Mouse (Mus musculus) testis, postnatal 14 days (tissue): ENCODE results near the gene Manba.
"Not testable (repeated sequence)": the region's sequence is repeated elsewhere in the genome, so short reads cannot be mapped to it uniquely, and the experiment has no call there.

Source experiments
- DNase-seq: peaks from one replicate; pipeline ENCODE4 v3.0.0; 2021; ENCODE audit warnings: low spot score

Gene Manba

DNA sequence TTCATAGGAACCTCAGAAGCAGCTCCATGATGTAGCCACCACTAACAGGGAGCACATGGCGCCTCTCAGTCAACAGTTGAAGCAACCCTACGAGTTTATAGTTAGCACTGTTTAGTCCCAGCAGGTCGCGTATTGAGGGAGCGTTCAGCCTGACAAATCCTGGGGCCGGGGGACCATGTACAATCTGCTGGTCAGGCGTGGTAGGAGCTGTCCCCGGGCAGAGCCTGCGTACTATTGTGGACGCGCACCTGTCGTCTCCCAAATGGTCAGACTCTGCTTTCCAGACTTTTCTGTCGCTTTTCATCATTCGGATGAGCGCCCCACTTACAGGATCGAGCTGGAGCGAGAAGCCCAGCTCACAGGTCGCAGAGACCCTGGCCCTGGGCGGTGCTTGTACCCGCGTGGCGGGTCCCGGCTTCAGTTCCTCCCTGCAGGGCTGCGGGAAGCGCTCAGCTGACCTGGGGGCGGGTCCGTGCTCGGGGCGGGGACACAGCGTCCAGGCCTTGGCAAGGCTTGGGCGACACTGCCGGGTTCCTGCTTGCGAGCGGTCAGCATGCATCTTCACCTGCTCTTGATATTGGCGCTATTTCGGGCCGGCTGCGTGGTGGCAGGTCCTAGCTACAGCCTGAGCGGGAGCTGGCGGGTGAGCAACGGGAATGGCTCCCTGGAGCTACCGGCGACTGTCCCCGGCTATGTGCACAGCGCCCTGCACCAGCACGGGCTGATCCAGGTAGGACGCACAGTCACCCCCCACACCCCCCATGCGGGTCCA, at the start of gene Manba:
TSS of gene Manba (plus strand) at position 484 of the 772 bp plus-strand sequence.
- peak; percentile 45 for DNase-seq

DNA sequence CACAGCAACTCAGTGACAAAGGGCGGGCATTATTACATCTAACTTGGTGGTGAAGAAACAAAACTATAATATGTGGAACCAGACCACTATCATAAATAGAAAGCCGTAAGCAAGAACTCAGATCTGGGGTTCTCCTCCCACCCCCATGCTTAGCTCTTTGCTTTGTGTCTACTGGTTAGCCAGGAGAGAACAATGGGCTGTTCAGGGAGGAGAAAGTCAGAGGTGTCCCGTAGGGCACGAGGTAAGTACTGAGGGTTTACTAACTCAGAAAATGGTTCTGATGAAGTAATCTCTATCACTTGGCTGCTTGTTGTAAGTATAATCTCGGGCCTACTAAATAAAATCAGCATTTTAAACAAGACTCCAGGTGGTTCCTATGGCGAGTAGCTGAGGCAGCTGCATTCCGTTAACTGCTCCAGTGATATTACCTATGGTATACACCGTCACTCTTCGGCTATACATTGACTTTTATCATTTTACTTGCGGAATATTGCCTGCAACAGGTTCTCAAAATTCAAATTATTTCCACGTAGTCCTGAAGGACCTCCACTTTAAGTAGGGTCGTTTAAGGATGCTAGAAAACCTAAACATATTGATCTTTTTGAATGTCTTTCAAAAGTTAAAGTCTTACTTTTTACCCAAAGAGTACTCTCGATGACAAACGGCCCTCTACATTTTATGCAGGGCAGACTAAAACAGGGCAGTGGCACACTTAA, 48.4 kb upstream of the Manba start:
- DNase-seq = no peak

DNA sequence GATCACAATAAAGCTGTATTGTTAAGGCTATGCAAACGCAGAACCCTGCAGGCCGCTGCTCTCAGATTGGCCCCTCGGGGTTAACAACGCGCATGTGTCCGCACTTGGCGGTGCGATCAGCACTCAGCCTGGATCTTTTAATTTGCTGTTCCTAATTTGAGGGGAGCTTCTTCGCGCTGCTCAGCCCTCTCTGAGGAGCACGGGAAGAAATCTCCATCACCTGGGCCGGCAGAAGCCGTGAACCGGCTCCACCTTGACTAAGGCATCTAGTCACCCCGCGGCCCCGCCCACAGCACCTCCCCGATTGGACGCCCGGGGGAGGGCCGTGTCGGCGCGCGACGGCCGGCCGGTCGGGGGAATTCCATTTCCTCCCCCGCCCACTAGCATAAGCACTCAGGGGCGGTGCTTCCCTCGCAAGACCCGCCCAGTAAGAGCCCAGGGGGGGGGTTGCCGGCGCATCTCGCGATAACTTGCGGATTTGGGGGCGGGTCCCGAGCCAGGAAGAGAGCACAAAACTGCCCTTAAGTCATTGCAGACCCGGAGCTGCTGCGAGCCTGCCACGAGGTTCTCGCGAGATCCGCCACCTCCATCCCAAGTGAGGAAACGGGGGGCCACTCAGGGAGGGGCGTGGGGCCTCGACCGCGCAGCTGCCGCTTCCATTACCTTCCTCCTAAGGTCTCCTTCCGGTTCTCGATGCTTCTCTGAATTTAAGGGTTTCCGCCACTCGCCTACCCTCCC, 47.5 kb upstream of the Manba start, which contains the start of gene Ube2d3:
TSS of gene Ube2d3 (plus strand) at position 392 of the 738 bp plus-strand sequence.
- peak; percentile 100 for DNase-seq

DNA sequence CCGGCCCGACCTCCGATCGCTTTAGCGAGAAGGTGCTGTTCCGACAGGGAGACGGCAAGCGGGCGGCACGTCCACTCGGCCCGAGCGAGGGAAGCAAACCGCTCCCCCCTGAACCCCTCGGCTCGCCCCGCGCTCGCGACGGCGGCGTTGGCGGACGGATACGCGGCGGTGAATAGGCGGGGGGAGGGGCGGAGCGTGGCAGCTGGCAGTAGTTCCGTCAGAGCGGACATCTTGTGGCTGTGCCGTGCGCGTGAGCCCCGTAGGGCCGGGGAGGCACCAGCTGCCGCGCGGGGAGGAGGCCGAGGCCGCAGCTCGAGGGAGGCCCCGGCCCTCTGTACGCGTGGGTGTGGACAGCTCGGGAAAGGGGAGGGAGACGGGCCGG, 46.9 kb upstream of the Manba start:
- peak; percentile 95 for DNase-seq

DNA sequence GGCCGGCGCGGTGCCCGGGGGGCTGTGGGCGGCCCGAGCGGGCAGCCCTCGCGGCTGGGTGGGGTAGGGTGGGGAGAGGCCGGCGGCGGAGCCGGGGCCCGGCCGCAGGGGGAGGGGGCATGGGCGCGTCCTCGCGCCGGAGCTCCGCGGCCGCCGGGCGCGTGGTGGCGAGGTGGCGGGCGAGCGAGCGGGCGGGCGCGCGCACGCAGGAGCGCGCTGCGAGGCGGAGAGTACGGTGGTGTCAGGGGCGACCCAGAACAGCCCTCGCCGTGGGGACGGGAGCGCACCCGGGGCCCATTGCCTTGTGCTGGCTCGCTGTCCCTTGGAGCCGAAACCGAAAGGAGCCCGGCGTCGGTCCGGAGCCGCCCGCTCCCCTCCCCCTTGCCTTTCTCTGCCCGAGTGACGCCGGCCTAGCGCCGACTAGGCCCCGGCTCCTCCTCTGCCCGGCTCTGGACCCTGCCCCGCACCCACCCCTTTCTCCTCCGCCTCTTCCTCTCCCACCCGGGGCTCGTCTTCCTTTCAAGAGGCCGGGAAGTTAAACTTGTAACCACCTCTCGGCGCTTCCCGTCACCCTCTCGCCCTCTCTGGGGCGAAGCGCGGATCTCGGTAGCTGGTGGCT, 46.4 kb upstream of the Manba start:
- DNase-seq = peak; percentile 86

DNA sequence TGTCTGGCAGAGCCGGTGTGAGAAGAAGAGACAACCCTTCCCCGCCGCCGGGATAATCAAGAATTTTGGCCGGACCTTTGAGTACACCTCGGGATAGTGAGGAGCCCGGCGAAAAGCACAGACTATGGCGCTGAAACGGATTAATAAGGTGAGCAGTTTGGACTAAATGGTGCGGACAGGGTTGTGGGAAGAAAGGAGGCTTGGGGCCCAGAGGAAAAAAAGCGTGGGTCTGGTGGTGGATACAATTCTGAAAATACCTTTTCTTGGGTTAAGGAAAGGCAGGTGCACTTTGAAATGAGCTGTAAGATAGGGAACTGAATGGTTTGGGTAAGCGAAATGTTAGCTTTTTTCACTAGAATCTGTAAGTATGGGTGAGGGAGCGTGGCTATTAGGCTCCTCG, 45.8 kb upstream of the Manba start:
- DNase-seq = no peak

DNA sequence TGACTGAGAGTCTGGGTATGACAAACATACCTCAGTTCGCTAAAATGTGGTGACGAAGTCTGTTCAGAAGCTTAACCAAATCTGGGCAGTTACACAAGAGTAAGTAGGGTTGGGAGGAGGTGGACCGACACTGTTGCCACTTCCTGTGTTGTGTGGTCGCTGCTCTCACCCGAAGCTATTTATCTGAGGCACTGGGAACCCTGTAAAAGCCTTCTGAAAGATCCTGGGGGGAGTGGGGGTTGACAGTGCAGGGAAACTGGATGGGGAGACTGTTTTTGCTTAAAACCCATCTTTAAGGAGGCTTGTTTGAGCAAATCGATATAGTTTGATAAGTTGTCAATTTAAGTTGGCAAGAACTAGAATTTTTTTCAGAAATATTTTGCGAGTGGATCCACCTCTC, 45.2 kb upstream of the Manba start:
- peak; percentile 27 for DNase-seq

DNA sequence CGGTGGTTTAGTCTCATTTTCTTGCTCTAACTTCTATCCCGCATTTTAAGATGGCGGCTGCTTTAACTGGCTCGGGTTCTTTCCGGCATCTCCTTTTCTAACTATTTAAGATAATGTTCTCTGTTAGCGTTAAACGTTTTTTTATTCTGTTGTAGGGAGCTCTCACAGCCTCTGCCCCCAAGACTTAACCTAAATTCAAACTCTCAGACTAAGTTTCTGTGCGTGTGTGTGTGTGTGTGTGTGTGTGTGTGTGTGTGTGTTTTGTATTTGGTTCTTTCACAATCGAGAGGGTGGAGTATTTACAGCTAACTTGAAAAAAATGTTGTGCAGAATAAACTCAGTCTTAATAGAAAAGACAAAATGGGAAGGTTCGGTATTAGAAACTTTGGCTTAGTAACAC, 44.8 kb upstream of the Manba start:
- no peak for DNase-seq

DNA sequence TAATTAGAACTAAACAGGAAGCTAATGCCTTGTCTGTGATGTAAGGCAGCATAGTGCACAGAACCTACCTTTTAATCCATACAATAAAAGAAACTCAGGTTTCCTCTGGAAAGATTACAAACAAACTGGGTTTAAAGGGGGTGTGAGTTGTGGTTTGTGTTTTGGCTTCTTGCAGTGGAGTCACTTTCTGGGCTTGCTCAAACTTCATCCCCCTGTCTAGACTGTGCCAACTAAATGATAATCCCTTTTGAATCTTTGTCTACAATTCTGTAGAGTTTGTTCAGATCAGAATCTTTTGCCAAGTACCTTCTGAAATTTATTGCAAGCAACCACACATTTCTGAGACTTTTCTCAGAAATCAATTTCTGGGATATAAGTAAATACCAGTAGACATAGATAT, 40.5 kb upstream of the Manba start:
- no peak for DNase-seq

DNA sequence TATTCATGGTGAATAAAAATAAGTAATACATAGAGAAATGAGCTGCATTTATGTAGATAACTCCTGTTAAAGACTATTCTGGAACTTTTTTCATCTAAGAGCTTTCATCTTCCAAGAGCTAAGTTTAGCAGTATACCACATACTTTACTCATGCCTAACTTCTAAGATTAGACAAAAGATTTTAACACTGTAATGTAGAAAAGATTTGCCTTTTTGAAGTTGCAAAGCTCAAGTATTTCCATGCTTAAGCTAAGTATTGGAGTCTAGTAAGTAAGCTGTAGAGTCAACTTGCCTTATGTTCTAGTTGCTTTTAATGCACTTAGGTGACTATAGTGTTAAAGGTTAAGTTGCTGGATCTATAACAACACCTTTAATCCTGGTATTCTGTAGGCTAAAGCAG, 26.4 kb upstream of the Manba start:
- no peak for DNase-seq

DNA sequence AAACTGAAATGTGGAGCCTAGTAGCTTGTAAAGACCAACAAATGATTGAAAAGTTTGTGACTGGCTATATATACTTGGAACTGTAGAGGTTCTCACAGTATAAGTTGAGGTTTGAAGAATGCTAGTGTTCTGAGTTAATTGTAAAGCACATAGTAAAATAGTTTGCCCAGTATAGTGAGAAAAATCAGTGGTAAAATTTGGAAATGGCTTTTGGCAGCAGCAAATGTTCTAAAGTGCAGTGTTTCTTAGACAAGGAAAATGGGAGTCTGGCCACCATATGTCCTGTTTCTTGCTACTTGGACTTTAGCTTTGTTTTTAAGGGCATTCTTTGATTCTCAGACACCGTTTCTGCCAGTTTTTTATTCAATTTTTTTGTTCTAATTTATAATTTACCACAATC, 17.0 kb upstream of the Manba start:
- no peak for DNase-seq

DNA sequence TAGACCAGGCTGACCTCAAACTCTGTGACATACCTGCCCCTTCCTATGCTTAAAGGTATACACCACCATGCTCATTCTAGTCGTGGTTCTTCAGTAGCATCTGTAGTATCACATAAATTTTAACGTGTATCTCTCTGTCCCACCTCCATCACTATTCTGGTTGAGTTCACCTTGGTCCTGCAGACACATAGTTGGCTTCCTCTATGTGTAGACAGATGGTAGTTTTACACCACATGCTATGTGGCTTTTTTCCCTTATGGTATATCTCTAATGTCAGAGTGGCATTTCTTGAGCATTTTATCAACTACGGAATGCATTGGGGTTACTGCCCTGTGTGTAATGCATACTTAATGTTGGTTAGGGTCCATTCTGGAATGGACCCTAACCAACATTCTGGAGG, 16.3 kb upstream of the Manba start:
- DNase-seq = no peak

DNA sequence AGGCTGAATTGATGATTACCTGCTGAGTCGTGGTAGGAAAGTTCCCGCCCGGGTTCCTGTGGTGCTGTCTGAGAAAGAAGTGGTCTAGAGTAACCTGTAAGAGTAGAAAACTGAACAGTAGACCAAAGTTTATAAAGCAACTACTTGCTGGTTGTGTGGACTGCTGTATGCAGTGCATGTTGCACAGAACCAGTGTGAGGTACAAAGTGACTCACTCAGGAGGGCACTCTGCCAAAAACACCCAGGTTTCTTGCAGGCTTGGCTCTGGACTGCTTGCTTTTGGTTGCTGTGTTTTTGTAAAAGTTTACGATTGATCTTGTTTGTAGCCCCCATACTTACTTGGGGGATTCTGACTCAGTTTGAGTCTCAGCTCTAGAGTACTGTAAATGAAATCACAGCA, 15.4 kb upstream of the Manba start:
- DNase-seq = peak; percentile 41

DNA sequence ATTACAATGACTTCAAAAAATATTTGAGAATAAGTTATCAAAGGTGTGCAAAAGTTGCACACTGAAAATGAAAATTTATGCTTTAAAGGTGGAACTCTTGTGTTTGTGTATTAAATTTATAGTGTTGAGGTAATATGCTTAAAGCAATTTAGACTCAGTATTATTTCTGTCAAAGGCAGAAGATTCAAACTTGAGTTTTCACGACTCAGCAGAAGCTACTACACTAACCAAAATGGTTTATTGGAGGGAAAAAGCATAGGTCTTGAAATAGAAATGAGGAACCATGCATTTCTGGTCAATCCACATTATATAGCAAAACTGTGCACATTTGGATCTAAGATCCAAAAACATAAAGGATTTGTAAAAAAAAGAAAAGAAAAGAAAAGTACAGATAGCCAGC, 14.6 kb upstream of the Manba start:
- DNase-seq = no peak

DNA sequence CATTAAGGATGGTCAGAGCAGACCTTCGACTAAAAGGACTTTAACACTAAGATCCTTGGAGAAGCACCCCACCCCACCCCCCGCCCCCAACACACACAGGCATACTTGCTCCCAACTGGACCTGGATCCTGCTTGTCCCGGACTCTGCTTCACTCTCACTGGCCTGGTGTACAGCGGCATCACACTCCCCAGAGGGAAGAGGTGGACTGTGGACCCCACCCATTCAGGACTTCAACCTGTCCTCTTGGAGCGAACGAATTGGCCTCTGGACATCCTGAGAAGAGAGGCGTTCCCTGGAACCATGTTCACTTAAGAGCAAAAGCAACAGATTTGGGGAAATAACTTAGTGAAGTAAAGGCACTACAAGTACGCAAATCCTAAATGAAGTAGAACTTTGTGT, 10.4 kb upstream of the Manba start:
- no peak for DNase-seq

DNA sequence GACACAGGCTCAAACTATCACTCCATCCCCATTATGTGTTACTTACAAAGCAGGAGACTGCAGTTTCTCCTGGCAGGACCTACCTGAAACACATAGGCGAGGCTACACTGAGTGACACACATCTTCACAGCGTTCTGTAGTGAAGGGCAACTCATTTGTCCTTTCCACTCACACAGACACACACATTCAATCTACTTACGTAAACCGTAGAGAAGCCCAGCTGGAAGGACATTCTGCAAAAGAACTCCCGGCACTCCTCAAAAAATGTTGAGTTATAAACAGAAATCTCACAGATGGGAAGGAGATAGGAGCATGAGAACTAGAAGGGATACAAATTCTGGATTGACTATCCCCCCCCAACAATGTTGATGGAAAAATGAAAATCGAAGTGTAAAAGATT, 9.1 kb upstream of the Manba start:
- DNase-seq = no peak

DNA sequence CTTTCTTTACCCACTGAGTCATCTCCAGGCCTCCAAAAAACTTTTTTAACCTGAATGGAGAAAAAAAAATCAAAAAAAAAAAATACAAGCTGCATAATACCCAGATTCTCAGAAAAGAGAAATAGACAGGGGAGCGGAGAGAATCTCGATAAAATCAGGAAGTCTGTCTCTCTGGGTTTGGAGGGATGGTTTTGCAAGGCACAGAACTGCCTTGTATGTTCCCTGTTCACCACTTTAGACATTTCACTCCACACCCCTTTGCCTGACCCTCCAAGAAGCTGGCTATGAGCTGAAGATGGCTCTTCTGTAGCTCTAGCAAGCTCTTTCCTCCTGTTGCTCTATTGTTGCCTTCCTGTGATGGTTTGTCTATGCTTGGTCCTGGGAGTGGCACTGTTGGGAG, 8.4 kb upstream of the Manba start:
- no peak for DNase-seq

DNA sequence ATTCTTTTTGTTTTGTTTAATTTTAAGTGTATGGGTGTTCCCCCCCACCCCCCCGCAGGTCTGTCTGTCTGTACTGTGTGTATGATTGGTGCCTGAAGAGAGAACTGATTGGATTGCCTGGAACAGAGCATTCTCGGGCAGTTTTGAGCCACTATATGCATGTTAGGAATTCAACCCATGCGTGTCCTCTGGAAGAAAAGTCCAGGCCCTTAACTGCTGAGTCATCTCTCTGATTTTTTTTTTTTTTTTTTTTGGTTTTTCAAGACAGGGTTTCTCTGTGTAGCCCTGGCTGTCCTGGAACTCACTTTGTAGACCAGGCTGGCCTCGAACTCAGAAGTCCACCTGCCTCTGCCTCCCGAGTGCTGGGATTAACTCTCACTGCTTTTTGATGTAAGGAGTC, 6.3 kb upstream of the Manba start:
- DNase-seq = not testable (repeated sequence)

DNA sequence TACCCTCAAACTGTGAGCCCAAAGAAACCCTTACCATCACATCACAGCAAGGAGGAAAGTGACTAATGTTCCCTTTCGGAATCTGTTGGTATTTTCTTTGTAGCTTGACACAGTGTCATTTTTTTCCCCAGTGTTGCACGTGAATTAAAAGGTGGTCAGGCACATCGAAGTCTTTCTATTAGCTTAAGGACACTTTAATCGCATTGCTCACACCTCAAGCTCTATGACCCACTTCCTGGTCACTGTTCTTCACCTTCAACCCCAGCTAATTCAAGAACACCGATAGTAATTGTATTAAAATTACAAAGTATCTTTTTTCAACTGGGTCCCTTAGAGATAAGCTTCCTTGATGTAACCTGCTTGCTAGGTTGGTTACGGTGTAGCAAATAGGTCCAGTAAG, 4.6 kb upstream of the Manba start:
- DNase-seq = no peak

DNA sequence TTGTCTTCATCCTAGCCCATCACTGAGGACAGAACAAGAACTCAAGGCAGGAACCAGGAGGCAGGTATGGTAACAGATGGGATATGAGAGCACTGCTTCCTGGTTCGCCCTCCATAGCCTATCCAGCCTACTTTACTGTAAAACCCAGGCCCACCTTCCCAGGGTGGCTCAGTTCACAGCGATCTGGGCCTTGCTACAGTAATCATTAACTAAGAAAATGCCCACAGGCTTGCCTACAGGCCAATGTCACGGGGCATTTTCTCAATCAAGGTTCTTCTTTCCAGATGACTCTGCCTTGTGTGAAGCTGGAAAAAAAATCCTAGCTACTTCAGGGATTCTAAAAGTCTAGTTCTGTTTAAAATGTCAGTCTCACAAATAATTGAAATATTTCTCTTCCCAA, 3.8 kb upstream of the Manba start:
- DNase-seq = no peak

DNA sequence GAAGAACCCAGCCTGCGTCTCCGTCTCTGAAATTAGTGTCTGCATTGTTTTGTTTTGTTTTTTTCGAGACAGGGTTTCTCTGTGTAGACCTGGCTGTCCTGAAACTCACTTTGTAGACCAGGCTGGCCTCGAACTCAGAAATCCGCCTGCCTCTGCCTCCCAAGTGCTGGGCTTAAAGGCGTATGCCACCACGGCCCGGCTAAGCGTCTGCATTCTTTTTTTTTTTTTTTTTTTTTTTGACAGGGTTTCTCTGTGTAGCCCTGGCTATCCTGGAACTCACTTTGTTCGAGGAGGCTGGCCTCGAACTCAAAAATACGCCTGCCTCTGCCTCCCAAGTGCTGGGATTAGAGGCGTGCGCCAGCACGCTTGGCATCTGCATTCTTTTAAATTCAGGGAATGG, 761 bp upstream of the Manba start:
- DNase-seq = not testable (repeated sequence)

DNA sequence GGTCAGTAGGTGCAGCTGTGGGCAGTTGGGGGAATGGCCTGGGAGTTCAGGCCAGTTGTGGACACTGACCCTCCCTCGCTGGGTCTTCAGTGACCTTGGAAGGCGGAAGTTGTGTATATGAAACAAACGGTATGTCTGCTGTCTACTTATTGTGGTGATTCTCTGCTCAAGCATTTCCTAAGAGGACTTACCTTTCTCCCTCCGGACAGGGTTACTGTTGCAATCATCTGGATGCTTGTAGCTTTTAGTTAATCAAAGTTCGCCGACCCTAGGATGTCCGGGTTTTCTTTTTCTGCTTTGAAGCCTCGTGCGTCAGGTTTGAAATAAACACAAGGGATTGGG, 460 bp downstream of the Manba start:
- no peak for DNase-seq

DNA sequence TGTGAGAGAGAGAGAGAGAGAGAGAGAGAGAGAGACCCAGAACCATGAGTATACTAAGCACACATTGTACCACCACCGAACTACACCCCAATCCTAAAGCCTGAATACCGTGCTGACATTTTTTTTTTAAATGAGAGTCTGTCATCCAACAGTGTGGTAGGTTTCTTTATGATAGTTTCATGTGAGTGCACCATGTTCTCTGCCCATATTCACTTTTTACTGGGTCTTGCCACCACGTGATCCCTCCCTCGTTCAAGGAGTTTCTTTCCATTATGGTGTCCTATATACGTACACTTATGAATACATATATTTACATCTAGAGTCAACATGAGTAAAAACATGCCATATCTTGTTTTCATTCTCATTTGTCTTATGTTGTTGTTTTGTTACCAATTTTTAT, 940 bp downstream of the Manba start:
- no peak for DNase-seq
